Mouse (Mus musculus) megakaryocyte, embryonic 14.5 days (primary cell): Measurements from ENCODE around the gene Rpap3.

Experiments used
- FLI1 ChIP-seq: IDR thresholded peaks from 2 replicates; pipeline ENCODE4 v1.6.1; 2012; ENCODE audit warnings: low read length, inconsistent platforms, mixed read lengths
- GATA1 ChIP-seq: IDR thresholded peaks from 3 replicates; pipeline ENCODE4 v1.6.1; 2012; ENCODE audit warnings: mixed read lengths, low read length, inconsistent platforms, borderline replicate concordance

- no peak for TF ChIP-seq GATA1
- TF ChIP-seq FLI1: no peak
These were observed 12.2 kb downstream of the Rpap3 start for GRCm38 (mm10) chr15:97693411-97693810.
